Mouse (Mus musculus): ENCODE measurements around the gene Clptm1l. TPM values are rescaled to one million over a fixed set of nuclear protein-coding genes. Genes with fewer than 3 reads are reported as not detected.

Clptm1l gene
- polyA plus RNA-seq, 1 experiment from 2014 or later = 113 TPM

GRCm38 (mm10) chr13:73641296-73641695, 37.5 kb downstream of the Clptm1l start:
- no peaks in the 10 kb centered on the region for H3K27me3 ChIP-seq (ENCODE audit: control insufficient read depth, insufficient read depth, low read length)
- no peaks in the 10 kb centered on the region for H3K9me3 ChIP-seq (ENCODE audit: control insufficient read depth, low read length)
- 87% methylated on average over 4 of the region's 4 CpGs for WGBS
- no peaks in the 10 kb centered on the region for H3K36me3 ChIP-seq (ENCODE audit: control insufficient read depth, insufficient read depth, low read length)
- H3K4me1 ChIP-seq (ENCODE audit: control insufficient read depth, insufficient read depth, low read length) = no peaks in the 10 kb centered on the region
- H3K9ac ChIP-seq (ENCODE audit: low read length) = no peak overlapping the region
- H3K4me2 ChIP-seq (ENCODE audit: low read depth, severe bottlenecking) = no peak overlapping the region
- no peak overlapping the region for H3K4me3 ChIP-seq (ENCODE audit: low read depth, low read length)
- no peak for ATAC-seq (ENCODE audit: insufficient number of reproducible peaks, low FRiP score, low TSS enrichment, low read depth)
- H3K27ac ChIP-seq (replicated peaks; ENCODE audit: low read depth, low read length) = no peak overlapping the region
- no peak for DNase-seq (ENCODE audit: low spot score)

- H3K36me3 ChIP-seq (ENCODE audit: control insufficient read depth, insufficient read depth, low read length) = no peaks in the 10 kb centered on the region
- WGBS = 44% methylated on average over 6 of the region's 6 CpGs
- H3K9ac ChIP-seq (ENCODE audit: low read length) = no peak overlapping the region
- no peaks in the 10 kb centered on the region for H3K4me1 ChIP-seq (ENCODE audit: control insufficient read depth, insufficient read depth, low read length)
- H3K27ac ChIP-seq (replicated peaks; ENCODE audit: low read depth, low read length) = no peak overlapping the region
- H3K4me3 ChIP-seq (ENCODE audit: low read depth, low read length) = no peak overlapping the region
- no peak overlapping the region for H3K4me2 ChIP-seq (ENCODE audit: low read depth, severe bottlenecking)
- H3K27me3 ChIP-seq (ENCODE audit: control insufficient read depth, insufficient read depth, low read length) = no peaks in the 10 kb centered on the region
- H3K9me3 ChIP-seq (ENCODE audit: control insufficient read depth, low read length) = no peaks in the 10 kb centered on the region
- DNase-seq (ENCODE audit: low spot score) (peak; percentile 66), ATAC-seq (ENCODE audit: insufficient number of reproducible peaks, low FRiP score, low TSS enrichment, low read depth) (no peak)
Observed at GRCm38 (mm10) chr13:73646397-73647087, 42.7 kb downstream of the Clptm1l start.

- no peaks in the 10 kb centered on the region for H3K9me3 ChIP-seq (ENCODE audit: control insufficient read depth, low read length)
- H3K36me3 ChIP-seq (ENCODE audit: control insufficient read depth, insufficient read depth, low read length) = no peaks in the 10 kb centered on the region
- no peaks in the 10 kb centered on the region for H3K4me1 ChIP-seq (ENCODE audit: control insufficient read depth, insufficient read depth, low read length)
- no peaks in the 10 kb centered on the region for H3K27me3 ChIP-seq (ENCODE audit: control insufficient read depth, insufficient read depth, low read length)
- no peak overlapping the region for H3K9ac ChIP-seq (ENCODE audit: low read length)
- ATAC-seq (ENCODE audit: insufficient number of reproducible peaks, low FRiP score, low TSS enrichment, low read depth) (no peak), DNase-seq (ENCODE audit: low spot score) (no peak)
- no peak overlapping the region for H3K27ac ChIP-seq (replicated peaks; ENCODE audit: low read depth, low read length)
- no peak overlapping the region for H3K4me2 ChIP-seq (ENCODE audit: low read depth, severe bottlenecking)
- H3K4me3 ChIP-seq (ENCODE audit: low read depth, low read length) = no peak overlapping the region
- 83% methylated on average over 3 of the region's 3 CpGs for WGBS
Observed at GRCm38 (mm10) chr13:73653266-73653665, 49.5 kb downstream of the Clptm1l start.

- Histone ChIP-seq H3K36me3 (ENCODE audit: control insufficient read depth, insufficient read depth, low read length) (no peaks in the 10 kb centered on the region), H3K4me3 (ENCODE audit: low read depth, low read length) (no peak overlapping the region), H3K4me1 (ENCODE audit: control insufficient read depth, insufficient read depth, low read length) (no peaks in the 10 kb centered on the region), H3K27me3 (ENCODE audit: control insufficient read depth, insufficient read depth, low read length) (no peaks in the 10 kb centered on the region), H3K27ac (replicated peaks; ENCODE audit: low read depth, low read length) (no peak overlapping the region), H3K9ac (ENCODE audit: low read length) (no peak overlapping the region), H3K9me3 (ENCODE audit: control insufficient read depth, low read length) (no peaks in the 10 kb centered on the region), H3K4me2 (ENCODE audit: low read depth, severe bottlenecking) (no peak overlapping the region)
- DNase-seq (ENCODE audit: low spot score) (no peak), ATAC-seq (ENCODE audit: insufficient number of reproducible peaks, low FRiP score, low TSS enrichment, low read depth) (no peak)
- WGBS = 81% methylated on average over 3 of the region's 3 CpGs
Observed at GRCm38 (mm10) chr13:73654976-73655375, 51.2 kb downstream of the Clptm1l start.

GRCm38 (mm10) chr13:73658953-73659352, 55.1 kb downstream of the Clptm1l start:
- WGBS = 35% methylated on average over 2 of the region's 2 CpGs

GRCm38 (mm10) chr13:73660163-73660695, 56.4 kb downstream of the Clptm1l start:
- no peak overlapping the region for H3K27ac ChIP-seq (replicated peaks; ENCODE audit: low read depth, low read length)
- H3K4me2 ChIP-seq (ENCODE audit: low read depth, severe bottlenecking) = no peak overlapping the region
- DNase-seq (ENCODE audit: low spot score) = no peak
- H3K9me3 ChIP-seq (ENCODE audit: control insufficient read depth, low read length) = no peaks in the 10 kb centered on the region
- ATAC-seq (ENCODE audit: insufficient number of reproducible peaks, low FRiP score, low TSS enrichment, low read depth) = no peak
- WGBS = 87% methylated on average over 2 of the region's 2 CpGs
- no peak overlapping the region for H3K4me3 ChIP-seq (ENCODE audit: low read depth, low read length)
- no peaks in the 10 kb centered on the region for H3K4me1 ChIP-seq (ENCODE audit: control insufficient read depth, insufficient read depth, low read length)
- no peak overlapping the region for H3K9ac ChIP-seq (ENCODE audit: low read length)
- no peaks in the 10 kb centered on the region for H3K36me3 ChIP-seq (ENCODE audit: control insufficient read depth, insufficient read depth, low read length)
- no peaks in the 10 kb centered on the region for H3K27me3 ChIP-seq (ENCODE audit: control insufficient read depth, insufficient read depth, low read length)

More at GRCm38 (mm10) chr13:73658953-73659352, 55.1 kb downstream of the Clptm1l start:
- Histone ChIP-seq H3K4me1 (ENCODE audit: control insufficient read depth, insufficient read depth, low read length) (no peaks in the 10 kb centered on the region), H3K27ac (replicated peaks; ENCODE audit: low read depth, low read length) (no peak overlapping the region), H3K4me2 (ENCODE audit: low read depth, severe bottlenecking) (no peak overlapping the region), H3K36me3 (ENCODE audit: control insufficient read depth, insufficient read depth, low read length) (no peaks in the 10 kb centered on the region), H3K9ac (ENCODE audit: low read length) (no peak overlapping the region), H3K27me3 (ENCODE audit: control insufficient read depth, insufficient read depth, low read length) (no peaks in the 10 kb centered on the region), H3K9me3 (ENCODE audit: control insufficient read depth, low read length) (no peaks in the 10 kb centered on the region), H3K4me3 (ENCODE audit: low read depth, low read length) (no peak overlapping the region)
- no peak for DNase-seq (ENCODE audit: low spot score)
- ATAC-seq (ENCODE audit: insufficient number of reproducible peaks, low FRiP score, low TSS enrichment, low read depth) = no peak

Other genes starting within 250 kb of the Clptm1l start
- 47.6 and 47.7 TPM in 2 replicates for gene Lpcat1, start 136.8 kb upstream of the Clptm1l start, polyA plus RNA-seq (2014; fragmentation: Nextera tagmentation; extraction: Ambion mirVana)
- 0.11 and 0.17 TPM in 2 replicates for gene Slc6a3, start 67.3 kb upstream of the Clptm1l start, polyA plus RNA-seq (2014; fragmentation: Nextera tagmentation; extraction: Ambion mirVana)
- 9.4 and 10.2 TPM in 2 replicates for gene Tert, start 22.9 kb downstream of the Clptm1l start, polyA plus RNA-seq (2014; fragmentation: Nextera tagmentation; extraction: Ambion mirVana)
- gene Slc6a18, start 74.0 kb downstream of the Clptm1l start, polyA plus RNA-seq (2014; fragmentation: Nextera tagmentation; extraction: Ambion mirVana) = not detected in 2 replicates
- not detected in 2 replicates for gene Slc6a19, start 100.9 kb downstream of the Clptm1l start, polyA plus RNA-seq (2014; fragmentation: Nextera tagmentation; extraction: Ambion mirVana)
- gene Slc12a7, start 129.1 kb downstream of the Clptm1l start, polyA plus RNA-seq (2014; fragmentation: Nextera tagmentation; extraction: Ambion mirVana) = 49.1 and 50.8 TPM in 2 replicates
- 49.9 and 55.9 TPM in 2 replicates for gene Nkd2, start 243.6 kb downstream of the Clptm1l start, polyA plus RNA-seq (2014; fragmentation: Nextera tagmentation; extraction: Ambion mirVana)